Mouse (Mus musculus): ENCODE data around the gene Diaph3.

Gene Diaph3

DNA sequence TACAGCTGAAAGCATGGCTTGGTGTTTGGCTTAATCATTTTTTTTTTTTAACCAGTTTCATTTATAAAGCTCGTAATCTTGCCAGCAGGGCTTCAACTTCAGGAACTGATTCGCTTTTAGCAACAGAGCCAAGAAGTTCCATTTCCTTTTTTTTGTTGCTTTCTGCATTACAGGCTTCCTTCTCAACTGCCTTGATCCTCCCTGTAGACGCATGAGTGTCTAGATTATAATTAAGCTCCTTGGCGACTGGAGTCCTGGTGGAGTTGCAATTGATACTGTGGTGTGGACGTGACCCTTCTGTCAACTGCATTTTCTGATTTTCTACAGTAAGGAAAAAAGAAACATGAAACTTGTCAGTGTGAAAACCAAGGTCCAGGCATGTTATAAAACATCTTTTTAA is 484.8 kb downstream of the Diaph3 start:
- DNase-seq (ENCODE audit: inconsistent ontology term), result no peak

DNA sequence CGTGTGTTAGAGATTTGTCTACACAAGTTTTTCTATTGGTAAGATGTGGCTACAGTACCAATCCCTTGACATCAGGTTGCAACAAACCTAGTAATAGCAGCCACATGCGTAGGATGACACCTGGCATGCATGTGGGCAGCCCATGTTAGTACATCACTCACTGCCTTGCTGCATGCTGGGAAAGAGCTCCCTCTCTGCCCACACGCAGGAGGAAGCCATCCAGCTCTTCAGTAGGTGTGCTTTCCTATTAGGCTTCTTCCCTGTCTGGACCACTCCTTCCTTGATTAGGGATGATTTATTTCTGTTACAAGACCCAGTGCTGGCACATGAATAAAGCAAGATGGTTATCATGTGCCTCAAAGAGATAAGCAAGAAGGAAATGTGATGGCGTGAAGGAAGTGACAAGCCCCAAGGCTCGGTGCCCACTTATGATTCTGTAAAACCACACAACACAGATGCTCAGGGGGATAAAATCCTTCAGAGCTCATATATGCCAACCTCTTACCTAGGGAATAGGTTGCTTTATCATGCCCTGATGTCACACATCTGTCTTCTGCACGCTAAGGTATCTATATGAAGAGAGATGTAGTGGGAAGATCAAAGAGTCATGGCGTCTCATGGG is 494.4 kb downstream of the Diaph3 start:
- DNase-seq (ENCODE audit: inconsistent ontology term), result no peak

DNA sequence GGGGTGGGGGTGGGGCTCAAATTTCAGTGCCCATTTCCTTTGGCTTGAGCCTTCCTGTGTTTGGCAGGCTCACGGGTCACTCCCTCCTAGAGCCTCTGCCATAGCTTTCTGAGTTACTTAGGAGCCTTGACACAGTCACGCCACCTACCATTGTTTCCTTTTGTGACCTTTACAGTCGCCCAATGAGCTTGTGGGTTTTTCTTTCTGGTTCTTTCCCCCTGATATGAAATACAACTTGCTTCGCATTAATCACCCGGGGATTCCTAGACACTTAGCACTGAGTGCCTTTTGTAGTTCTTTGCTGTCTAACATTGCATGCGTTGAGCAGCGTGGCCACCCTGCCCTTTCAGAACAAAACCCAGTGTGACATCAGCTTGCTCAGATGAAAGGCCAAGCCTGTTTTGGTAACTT is 498.2 kb downstream of the Diaph3 start:
- peak; percentile 16 for DNase-seq (ENCODE audit: inconsistent ontology term)

DNA sequence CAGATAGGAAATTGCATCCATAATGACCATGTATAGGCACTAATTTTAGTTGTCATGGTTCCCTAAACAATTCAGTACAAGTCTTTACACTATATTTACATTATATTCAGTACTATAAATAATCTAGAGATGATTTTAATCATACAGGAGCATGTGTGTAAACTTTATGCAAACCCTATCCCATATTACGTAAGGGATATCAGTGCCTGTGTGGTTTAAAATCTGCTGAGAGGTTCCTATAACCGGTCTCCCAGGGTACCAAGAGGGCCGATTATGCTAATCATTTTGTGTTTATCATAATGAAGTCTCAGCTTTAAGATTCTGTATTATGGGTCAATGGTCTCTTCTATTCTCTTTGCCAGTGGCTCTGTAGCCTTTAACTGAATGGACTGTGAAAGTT is 499.2 kb downstream of the Diaph3 start:
- no peak for DNase-seq (ENCODE audit: inconsistent ontology term)

DNA sequence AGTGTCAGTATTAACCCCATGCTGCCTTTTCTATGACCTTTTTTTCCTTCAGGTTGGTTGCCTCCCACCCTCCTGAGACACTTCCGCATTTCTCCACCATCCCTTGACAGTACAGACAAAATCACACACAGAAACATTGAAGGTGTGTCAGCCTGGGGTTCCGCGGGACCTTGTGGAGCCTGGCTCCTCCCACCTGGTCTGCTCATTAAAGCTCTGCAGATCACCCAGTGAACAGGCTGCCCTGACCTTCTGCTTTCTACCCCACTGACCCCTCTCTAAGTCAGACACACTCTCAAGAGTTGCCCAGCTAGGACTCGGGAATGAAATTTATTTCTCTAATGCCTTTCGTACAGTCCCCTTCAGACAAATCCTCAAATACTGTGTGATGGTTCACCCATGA is 500.9 kb downstream of the Diaph3 start:
- no peak for DNase-seq (ENCODE audit: inconsistent ontology term)

DNA sequence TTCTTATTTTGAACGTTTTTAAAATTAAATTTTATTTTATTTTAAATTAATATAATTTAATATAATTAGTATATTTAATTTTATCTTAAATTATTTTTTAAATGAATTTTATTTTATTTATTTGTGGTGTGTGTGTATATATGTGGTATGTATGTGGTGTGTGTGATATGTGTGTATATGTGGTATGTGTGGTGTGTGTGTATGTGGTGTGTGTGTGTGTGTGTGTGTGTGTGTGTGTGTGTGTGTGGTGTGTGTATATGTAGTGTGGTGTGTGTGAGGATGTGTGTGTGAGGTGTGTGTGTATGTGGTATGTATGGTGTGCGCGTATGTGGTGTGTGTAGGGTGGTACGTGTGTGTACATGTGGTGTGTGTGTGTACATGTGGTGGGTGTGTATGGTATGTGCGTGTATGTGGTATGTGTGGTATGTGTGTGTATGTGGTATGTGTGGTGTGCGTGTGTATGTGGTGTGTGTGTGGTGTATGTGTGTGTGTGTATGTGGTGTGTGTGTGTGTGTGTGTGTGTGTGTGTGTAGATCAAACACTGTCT is 505.4 kb downstream of the Diaph3 start:
- DNase-seq (ENCODE audit: inconsistent ontology term), result no peak

DNA sequence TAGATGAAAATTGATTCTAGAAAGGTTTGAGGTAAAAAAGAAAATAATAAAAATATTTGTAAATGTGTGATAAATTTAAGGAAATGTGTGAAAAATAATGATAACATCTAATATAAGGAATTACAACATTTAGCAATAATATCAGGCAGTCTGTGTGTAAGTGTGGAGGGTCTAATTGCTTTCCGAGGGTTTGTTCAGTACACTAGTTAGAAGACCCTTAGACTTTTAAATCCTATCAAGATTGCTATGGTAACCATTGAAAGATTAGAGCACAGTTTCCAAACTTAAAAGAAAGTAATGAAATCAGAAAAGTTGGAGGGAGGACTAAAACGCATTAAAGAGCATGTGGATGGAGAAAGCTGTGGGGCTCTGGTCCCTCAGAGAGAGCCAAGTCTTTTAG is 506.0 kb downstream of the Diaph3 start:
- no peak for DNase-seq (ENCODE audit: inconsistent ontology term)

DNA sequence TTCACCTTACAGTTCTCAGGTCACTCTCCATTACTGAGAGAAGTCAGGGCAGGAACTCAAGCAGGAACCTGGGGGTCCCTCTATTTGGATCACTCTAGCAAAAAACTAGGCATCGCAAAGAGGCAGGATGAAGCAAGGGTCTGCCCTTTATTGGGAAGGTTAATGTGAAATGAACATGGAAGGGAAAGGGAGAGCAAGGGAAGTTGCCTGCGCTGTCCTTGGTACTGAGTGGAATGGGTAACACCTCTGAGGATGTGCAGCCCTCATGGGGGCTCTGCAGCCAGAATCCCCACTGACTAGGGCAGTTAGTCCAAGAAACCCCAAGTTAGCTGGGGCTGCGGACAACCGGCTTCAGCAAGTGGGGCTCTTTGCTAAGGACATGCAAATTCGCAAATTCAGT is 507.2 kb downstream of the Diaph3 start:
- DNase-seq (ENCODE audit: inconsistent ontology term), result no peak

DNA sequence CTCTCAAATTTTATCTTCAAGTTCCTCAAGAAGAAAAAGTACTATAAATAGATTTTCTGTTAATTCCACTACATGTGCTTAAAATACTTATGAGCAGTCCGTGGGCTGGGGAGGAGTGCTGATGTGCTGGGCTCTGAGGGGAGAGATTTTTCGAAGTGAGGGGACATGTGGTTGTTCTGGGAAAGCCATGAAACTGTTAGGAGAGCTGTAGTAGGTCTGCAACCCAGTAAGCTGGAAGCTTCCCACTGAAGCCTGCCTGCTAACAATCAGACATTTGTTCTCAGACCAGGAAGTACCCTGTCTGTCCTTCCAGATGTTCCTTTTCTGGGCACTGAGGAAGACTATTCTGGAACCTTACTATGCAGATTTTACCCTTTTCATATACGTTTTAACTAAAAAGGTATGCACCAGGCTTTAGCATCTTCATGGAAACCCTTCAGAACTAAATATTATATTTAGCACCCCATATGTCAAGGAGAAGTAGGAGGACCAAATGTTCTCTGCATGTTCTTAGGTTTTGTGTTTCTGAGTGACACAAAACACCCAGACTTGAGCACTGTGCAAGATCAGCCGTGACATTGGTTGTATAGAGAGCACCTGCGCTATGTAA is 516.1 kb downstream of the Diaph3 start:
- DNase-seq (ENCODE audit: inconsistent ontology term), result no peak

DNA sequence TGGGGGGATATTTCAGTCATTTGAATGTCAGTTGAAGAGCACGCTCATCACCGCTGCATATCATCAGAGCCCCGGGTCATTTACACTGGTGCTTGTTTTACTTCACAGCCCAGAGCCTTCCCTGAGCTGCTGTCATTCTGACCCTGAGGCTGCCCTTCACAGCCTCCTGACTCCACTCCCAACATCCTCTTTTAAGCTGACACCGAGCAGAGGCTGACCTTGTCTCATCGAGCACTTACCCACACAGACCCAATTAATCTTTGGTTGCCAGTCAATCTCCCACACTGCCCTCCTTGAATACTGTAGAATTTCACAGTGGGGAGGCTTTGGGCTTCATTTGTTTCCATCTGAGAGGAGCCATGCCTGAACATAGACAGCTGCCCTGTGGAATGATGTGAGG is 521.4 kb downstream of the Diaph3 start:
- no peak for DNase-seq (ENCODE audit: inconsistent ontology term)

All from Muller cell, postnatal 12 days (primary cell).